Mouse (Mus musculus): Measurements from ENCODE around the gene Eln. TPM values are rescaled to one million over a fixed set of nuclear protein-coding genes. Genes with fewer than 3 reads are reported as not detected.

The Eln gene
- total and polyA plus RNA-seq, 3 experiments, result not detected

GRCm38 (mm10) chr5:134671335-134672197 lies 75.6 kb downstream of the Eln start:
- H3K4me3 ChIP-seq (ENCODE audit: control insufficient read depth in 1 of 2, insufficient read depth in 1 of 2, low read depth in 2 of 2, low read length in 2 of 2), result no peak overlapping the region
- TF ChIP-seq MAFK (IDR thresholded peaks at IDR 0.05; ENCODE audit: borderline replicate concordance, low read depth, low read length), result no peak

DNA sequence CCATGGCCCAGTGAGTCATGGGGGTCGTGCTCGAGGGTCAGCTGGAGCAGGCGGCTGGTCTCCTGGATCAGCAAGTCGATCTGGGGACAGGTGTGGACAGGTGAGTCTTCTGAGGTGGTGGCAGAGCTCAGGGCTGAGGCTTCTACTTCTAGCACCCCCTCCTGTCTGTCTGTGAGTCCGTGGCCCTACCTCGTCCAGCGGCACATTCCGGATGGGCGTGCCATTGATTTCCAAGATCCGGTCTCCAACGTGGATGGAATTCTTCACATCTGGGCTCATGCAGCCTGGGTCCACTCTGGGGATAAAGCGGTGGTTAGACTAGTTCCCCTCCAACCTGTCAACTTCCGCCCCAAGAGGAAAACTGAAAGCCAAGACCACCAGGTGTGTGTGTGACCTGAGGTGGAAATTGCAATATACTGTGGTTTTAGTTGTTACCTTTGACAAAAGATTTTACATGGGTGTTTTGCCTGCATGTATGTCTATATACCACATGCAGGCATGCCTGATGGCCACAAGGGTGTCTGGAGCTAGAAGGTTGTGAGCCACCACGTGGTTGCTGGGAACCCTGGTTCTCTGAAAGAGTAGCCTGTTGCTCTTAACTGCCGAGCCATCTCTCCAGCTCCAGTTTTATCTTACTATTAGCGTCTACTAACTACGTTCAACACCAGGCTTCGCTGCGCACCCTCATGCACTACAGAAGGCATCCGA lies 78.0 kb downstream of the Eln start:
- no peak for TF ChIP-seq ZMIZ1 (IDR thresholded peaks at IDR 0.05; ENCODE audit: low read depth, low read length)
- no peak for TF ChIP-seq CHD2 (IDR thresholded peaks at IDR 0.05; ENCODE audit: low read length)
- TF ChIP-seq JUND (IDR thresholded peaks at IDR 0.05; ENCODE audit: low read depth, low read length), result no peak
- no peak for TF ChIP-seq MAFK (IDR thresholded peaks at IDR 0.05; ENCODE audit: borderline replicate concordance, low read depth, low read length)
- no peak for TF ChIP-seq BHLHE40 (IDR thresholded peaks at IDR 0.05; ENCODE audit: borderline replicate concordance, low read depth, low read length)
- TF ChIP-seq MAX (IDR thresholded peaks at IDR 0.05; ENCODE audit: low read length), result no peak
- no peak for TF ChIP-seq GATA1 (IDR thresholded peaks at IDR 0.05; ENCODE audit: low read depth, low read length)
- no peak for TF ChIP-seq CHD1 (IDR thresholded peaks at IDR 0.05; ENCODE audit: low read depth, low read length)
- TF ChIP-seq TBP (IDR thresholded peaks at IDR 0.05; ENCODE audit: low read depth, low read length), result no peak
- no peak for TF ChIP-seq POLR2AphosphoS5 (IDR thresholded peaks at IDR 0.05; ENCODE audit: borderline replicate concordance, low read depth, low read length)
- no peak for TF ChIP-seq USF2 (IDR thresholded peaks at IDR 0.05; ENCODE audit: borderline replicate concordance in 1 of 2, insufficient read depth in 1 of 2, low read depth in 1 of 2, low read length in 2 of 2)
- no peak for TF ChIP-seq CTCF (IDR thresholded peaks at IDR 0.05 in 2 of 3, conservative IDR thresholded peaks at IDR 0.05 in 1 of 3; ENCODE audit: control insufficient read depth in 1 of 3, insufficient read depth in 1 of 3, low read depth in 2 of 3, low read length in 3 of 3, poor library complexity in 1 of 3, severe bottlenecking in 1 of 3)
- Histone ChIP-seq H3K4me3 (ENCODE audit: control insufficient read depth in 1 of 2, insufficient read depth in 1 of 2, low read depth in 2 of 2, low read length in 2 of 2) (no peak overlapping the region), H3K27me3 (ENCODE audit: control insufficient read depth in 1 of 2, insufficient read depth in 2 of 2, low read length in 2 of 2) (no peaks in the 10 kb centered on the region), H3K36me3 (ENCODE audit: control insufficient read depth in 1 of 2, insufficient read depth in 2 of 2, low read length in 2 of 2) (no peaks in the 10 kb centered on the region), H3K27ac (ENCODE audit: control insufficient read depth, low read depth, low read length) (no peak overlapping the region), H3K4me1 (ENCODE audit: control insufficient read depth in 1 of 2, insufficient read depth in 2 of 2, low read length in 2 of 2) (no peaks in the 10 kb centered on the region), H3K79me2 (ENCODE audit: control insufficient read depth, insufficient read depth, low read length, poor library complexity) (no peaks in the 10 kb centered on the region), H3K9me3 (replicated peaks; ENCODE audit: insufficient read depth, low read length) (no peaks in the 10 kb centered on the region), H3K9ac (ENCODE audit: control insufficient read depth, low read depth, low read length, poor library complexity, severe bottlenecking) (no peak overlapping the region)
- DNase-seq (ENCODE audit: low read depth, low spot score), result no peak

More at GRCm38 (mm10) chr5:134671335-134672197, 75.6 kb downstream of the Eln start:
- no peaks in the 10 kb centered on the region for H3K9me3 ChIP-seq (replicated peaks; ENCODE audit: insufficient read depth, low read length)
- H3K4me1 ChIP-seq (ENCODE audit: control insufficient read depth in 1 of 2, insufficient read depth in 2 of 2, low read length in 2 of 2), result peaks cover 0 to 4% of the 10 kb centered on the region in 2 experiments; a peak in 1 of 4 replicates
- H3K79me2 ChIP-seq (ENCODE audit: control insufficient read depth, insufficient read depth, low read length, poor library complexity), result no peaks in the 10 kb centered on the region
- DNase-seq (ENCODE audit: low read depth, low spot score), result no peak
- H3K9ac ChIP-seq (ENCODE audit: control insufficient read depth, low read depth, low read length, poor library complexity, severe bottlenecking), result no peak overlapping the region
- H3K27ac ChIP-seq (ENCODE audit: control insufficient read depth, low read depth, low read length), result no peak overlapping the region
- H3K36me3 ChIP-seq (ENCODE audit: control insufficient read depth in 1 of 2, insufficient read depth in 2 of 2, low read length in 2 of 2), result no peaks in the 10 kb centered on the region
- no peaks in the 10 kb centered on the region for H3K27me3 ChIP-seq (ENCODE audit: control insufficient read depth in 1 of 2, insufficient read depth in 2 of 2, low read length in 2 of 2)

Measured in MEL (cell line).